Mouse (Mus musculus): Measurements from ENCODE around the gene Disc1. TPM values are rescaled to one million over a fixed set of nuclear protein-coding genes. Genes with fewer than 3 reads are reported as not detected.

Gene Disc1
- total and polyA plus RNA-seq, 3 experiments, result 0.75 to 2.2 TPM; not detected in 1

DNA sequence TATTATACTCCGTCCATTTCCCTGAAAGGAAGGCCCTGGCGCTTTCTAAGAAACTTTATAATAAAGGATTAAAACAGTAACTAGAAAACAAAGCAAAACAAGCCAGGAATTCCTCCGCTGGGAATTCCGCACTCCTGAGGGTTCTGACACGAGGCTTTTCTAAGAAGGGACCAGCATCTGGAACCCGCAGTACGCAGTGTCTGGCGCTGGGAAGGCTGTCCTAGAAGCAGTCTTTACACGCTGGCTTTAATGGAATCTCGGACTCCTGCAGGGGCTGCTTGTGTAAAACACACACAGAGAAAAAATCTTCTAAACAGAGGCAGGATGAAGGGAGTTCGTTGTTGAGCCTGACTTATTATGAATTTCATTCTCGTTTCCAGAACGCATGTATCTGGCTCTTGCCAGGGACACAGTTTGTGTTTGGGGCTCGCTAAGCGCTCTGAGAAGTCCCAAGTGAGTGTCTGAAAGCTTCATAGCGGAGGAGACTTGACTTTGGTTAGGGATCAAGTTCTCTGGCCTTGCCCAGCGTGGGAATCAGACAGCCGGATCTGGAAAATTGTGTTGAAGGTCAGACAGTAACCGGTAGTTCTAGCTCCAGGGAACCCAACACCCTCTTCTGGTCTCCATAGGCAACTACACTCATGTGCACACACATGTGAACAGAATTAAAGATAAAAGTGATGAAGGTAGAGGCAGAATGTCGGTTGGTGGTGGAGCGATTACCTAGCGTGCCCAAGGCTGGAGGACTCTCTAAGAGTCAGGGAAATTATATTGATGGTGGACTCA is 238.1 kb downstream of the Disc1 start:
- no peak for TF ChIP-seq TCF12 (IDR thresholded peaks at IDR 0.05; ENCODE audit: low read depth, low read length)
- no peak for TF ChIP-seq EP300 (IDR thresholded peaks at IDR 0.05; ENCODE audit: low read depth in 1 of 2, low read length in 2 of 2)
- TF ChIP-seq ZNF384 (IDR thresholded peaks at IDR 0.05; ENCODE audit: low read depth, low read length), result no peak
- TF ChIP-seq HCFC1 (IDR thresholded peaks at IDR 0.05; ENCODE audit: low read depth, low read length), result no peak
- TF ChIP-seq RCOR1 (IDR thresholded peaks at IDR 0.05; ENCODE audit: low read depth, low read length), result no peak
- TF ChIP-seq MAFK (IDR thresholded peaks at IDR 0.05; ENCODE audit: borderline replicate concordance, low read depth, low read length), result no peak
- no peak for TF ChIP-seq POLR2AphosphoS2 (IDR thresholded peaks at IDR 0.05; ENCODE audit: low read length)
- TF ChIP-seq JUND (IDR thresholded peaks at IDR 0.05; ENCODE audit: low read depth, low read length), result no peak
- no peak for TF ChIP-seq POLR2A (IDR thresholded peaks at IDR 0.05; ENCODE audit: control insufficient read depth in 1 of 2, insufficient read depth in 1 of 2, low read depth in 1 of 2, low read length in 2 of 2, poor library complexity in 1 of 2)
- TF ChIP-seq MAZ (IDR thresholded peaks at IDR 0.05; ENCODE audit: low read depth, low read length), result no peak
- TF ChIP-seq NRF1 (IDR thresholded peaks at IDR 0.05; ENCODE audit: insufficient read depth, low read depth, low read length, poor library complexity, severe bottlenecking), result no peak
- no peak for TF ChIP-seq NELFE (IDR thresholded peaks at IDR 0.05; ENCODE audit: low read depth, low read length)
- no peak for TF ChIP-seq GABPA (IDR thresholded peaks at IDR 0.05; ENCODE audit: low read depth, low read length)
- TF ChIP-seq ELF1 (IDR thresholded peaks at IDR 0.05; ENCODE audit: low read depth, low read length), result no peak
- no peak for TF ChIP-seq MEF2A (IDR thresholded peaks at IDR 0.05; ENCODE audit: extremely low read depth, insufficient replicate concordance, low read depth, low read length, poor library complexity, severe bottlenecking)
- no peak for TF ChIP-seq MYB (IDR thresholded peaks at IDR 0.05; ENCODE audit: low read depth, low read length)
- TF ChIP-seq ZMIZ1 (IDR thresholded peaks at IDR 0.05; ENCODE audit: low read depth, low read length), result no peak
- no peak for TF ChIP-seq CTCF (IDR thresholded peaks at IDR 0.05 in 2 of 3, conservative IDR thresholded peaks at IDR 0.05 in 1 of 3; ENCODE audit: control insufficient read depth in 1 of 3, insufficient read depth in 1 of 3, low read depth in 2 of 3, low read length in 3 of 3, poor library complexity in 1 of 3, severe bottlenecking in 1 of 3)
- no peak for TF ChIP-seq ETS1 (IDR thresholded peaks at IDR 0.05; ENCODE audit: low read depth, low read length)
- no peak for TF ChIP-seq ZKSCAN1 (IDR thresholded peaks at IDR 0.05; ENCODE audit: low read depth, low read length)

More for the DNA sequence above, 238.1 kb downstream of the Disc1 start:
- Histone ChIP-seq H3K27me3 (ENCODE audit: control insufficient read depth in 1 of 2, insufficient read depth in 2 of 2, low read length in 2 of 2) (no peaks in the 10 kb centered on the region), H3K9me3 (replicated peaks; ENCODE audit: insufficient read depth, low read length) (no peaks in the 10 kb centered on the region), H3K9ac (ENCODE audit: control insufficient read depth, low read depth, low read length, poor library complexity, severe bottlenecking) (no peak overlapping the region), H3K27ac (ENCODE audit: control insufficient read depth, low read depth, low read length) (no peak overlapping the region), H3K36me3 (ENCODE audit: control insufficient read depth in 1 of 2, insufficient read depth in 2 of 2, low read length in 2 of 2) (no peaks in the 10 kb centered on the region), H3K4me3 (ENCODE audit: control insufficient read depth in 1 of 2, insufficient read depth in 1 of 2, low read depth in 2 of 2, low read length in 2 of 2) (no peak overlapping the region), H3K4me1 (ENCODE audit: control insufficient read depth in 1 of 2, insufficient read depth in 2 of 2, low read length in 2 of 2) (no peaks in the 10 kb centered on the region), H3K79me2 (ENCODE audit: control insufficient read depth, insufficient read depth, low read length, poor library complexity) (no peaks in the 10 kb centered on the region)
- no peak for DNase-seq (ENCODE audit: low read depth, low spot score)
